Mouse (Mus musculus): ENCODE results near the gene Slc6a8. TPM values are rescaled to one million over a fixed set of nuclear protein-coding genes. Genes with fewer than 3 reads are reported as not detected.

The Slc6a8 gene
- not detected for polyA plus RNA-seq (2017; shearing (Covaris generic))

GRCm38 (mm10) chrX:73672879-73673618 is at the start of gene Slc6a8:
Gene Slc6a8, plus strand, starts transcription at chrX:73673150.

GRCm38 (mm10) chrX:73639255-73639675 is 33.7 kb upstream of the Slc6a8 start, which contains the start of gene Dusp9:
Gene Dusp9, plus strand, starts transcription at chrX:73639419.

GRCm38 (mm10) chrX:73659575-73660283 is 13.2 kb upstream of the Slc6a8 start, which contains the start of gene Pnck:
Gene Pnck, minus strand, starts transcription at chrX:73660117.

DNA sequence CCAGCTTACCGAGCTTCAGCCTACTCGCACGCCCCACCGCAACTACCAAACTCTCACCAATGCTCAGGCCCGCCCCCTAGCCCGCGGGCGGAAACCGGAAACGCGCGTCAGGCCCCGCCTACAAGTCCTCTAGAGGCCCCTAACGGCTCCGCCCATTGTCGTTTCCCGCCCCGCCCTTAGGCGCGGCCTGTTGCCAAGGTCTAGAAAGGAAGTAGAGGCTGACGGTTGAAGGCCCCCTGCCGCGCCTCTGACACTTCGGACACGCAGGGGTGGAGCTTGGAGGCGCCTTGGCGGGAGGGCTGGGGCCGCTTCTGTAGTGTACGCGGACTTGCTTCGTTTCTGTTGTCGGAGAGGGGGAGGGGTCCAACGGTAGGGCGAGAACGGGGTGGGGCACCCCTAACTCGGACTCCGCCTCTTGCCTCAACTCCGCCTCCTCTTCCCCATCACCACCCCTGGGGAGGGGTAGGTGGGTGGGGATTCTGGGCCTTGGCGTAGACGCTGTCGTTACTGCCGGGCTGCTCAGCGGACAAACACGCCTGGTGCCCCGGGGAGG is 43.2 kb downstream of the Slc6a8 start, which contains the start of the genes Bcap31 and Abcd1:
Bcap31 (minus strand) TSS at position 67 of the 553 bp plus-strand sequence.
Abcd1 (plus strand) TSS at position 489 of the 553 bp plus-strand sequence.

Other genes with a start within 250 kb of the Slc6a8 start
- gene Trex2, start 237.8 kb upstream of the Slc6a8 start, polyA plus RNA-seq (2017; shearing (Covaris generic)): not detected
- 31.1 TPM for gene Haus7, start 214.1 kb upstream of the Slc6a8 start, polyA plus RNA-seq (2017; shearing (Covaris generic))
- gene Bgn, start 189.5 kb upstream of the Slc6a8 start, polyA plus RNA-seq (2017; shearing (Covaris generic)): not detected
- not detected for gene Atp2b3, start 170.1 kb upstream of the Slc6a8 start, polyA plus RNA-seq (2017; shearing (Covaris generic))
- gene Dusp9, start 33.7 kb upstream of the Slc6a8 start, polyA plus RNA-seq (2017; shearing (Covaris generic)): not detected
- 1.1 TPM for gene Pnck, start 13.0 kb upstream of the Slc6a8 start, polyA plus RNA-seq (2017; shearing (Covaris generic))
- gene Bcap31, start 43.0 kb downstream of the Slc6a8 start, polyA plus RNA-seq (2017; shearing (Covaris generic)): 227 TPM
- gene Abcd1, start 43.4 kb downstream of the Slc6a8 start, polyA plus RNA-seq (2017; shearing (Covaris generic)): 23.2 TPM
- not detected for gene Plxnb3, start 83.9 kb downstream of the Slc6a8 start, polyA plus RNA-seq (2017; shearing (Covaris generic))
- 0.41 TPM for gene Srpk3, start 101.3 kb downstream of the Slc6a8 start, polyA plus RNA-seq (2017; shearing (Covaris generic))
- gene Idh3g, start 113.7 kb downstream of the Slc6a8 start, polyA plus RNA-seq (2017; shearing (Covaris generic)): 214 TPM
- gene Ssr4, start 113.9 kb downstream of the Slc6a8 start, polyA plus RNA-seq (2017; shearing (Covaris generic)): 169 TPM
- gene Pdzd4, start 151.8 kb downstream of the Slc6a8 start, polyA plus RNA-seq (2017; shearing (Covaris generic)): 0.15 TPM
- 2.3 TPM for gene Avpr2, start 219.0 kb downstream of the Slc6a8 start, polyA plus RNA-seq (2017; shearing (Covaris generic))
- gene L1cam, start 223.0 kb downstream of the Slc6a8 start, polyA plus RNA-seq (2017; shearing (Covaris generic)): 32.4 TPM
- 252 TPM for gene Arhgap4, start 248.7 kb downstream of the Slc6a8 start, polyA plus RNA-seq (2017; shearing (Covaris generic))
- 123 TPM for gene Naa10, start 248.8 kb downstream of the Slc6a8 start, polyA plus RNA-seq (2017; shearing (Covaris generic))

Measured in naive thymus-derived CD4-positive, alpha-beta T cell, adult 5 months (primary cell).